Mouse (Mus musculus): ENCODE measurements around the gene Mfsd4b1.

GRCm38 (mm10) chr10:40057615-40058014 is 32.5 kb upstream of the Mfsd4b1 start:
- TF ChIP-seq CTCF (IDR thresholded peaks at IDR 0.05; ENCODE audit: control insufficient read depth, insufficient read depth, low read length), result no peak
- no peak for TF ChIP-seq POLR2A (IDR thresholded peaks at IDR 0.05; ENCODE audit: borderline replicate concordance, control insufficient read depth, low read depth, low read length)
